Mouse (Mus musculus) naive thymus-derived CD4-positive, alpha-beta T cell, adult 2 months (primary cell): ENCODE measurements at regions not wholly inside any gene's neighbourhood (a gene's known extent, or its start where the extent isn't known, plus 50 kb on each side); places are given as distances from the start of the nearest gene placed in this dataset.
"Not testable (repeated sequence)": the region's sequence is repeated elsewhere in the genome, so short reads cannot be mapped to it uniquely, and the experiment has no call there.

Experiments used
- DNase-seq: peaks from one replicate; pipeline ENCODE4 v3.0.0-alpha.2; 2011; ENCODE audit warnings: low read depth

GRCm38 (mm10) chr12:19125541-19125940, 611.2 kb downstream of the 5730507C01Rik start:
- no peak for DNase-seq

GRCm38 (mm10) chr12:19175631-19176030, 661.3 kb downstream of the 5730507C01Rik start:
- DNase-seq: no peak

GRCm38 (mm10) chr12:19192396-19192795, 678.1 kb downstream of the 5730507C01Rik start:
- DNase-seq: no peak

GRCm38 (mm10) chr12:19193041-19193440, 678.7 kb downstream of the 5730507C01Rik start:
- not testable (repeated sequence) for DNase-seq

GRCm38 (mm10) chr12:19223996-19224395, 709.7 kb downstream of the 5730507C01Rik start:
- DNase-seq: not testable (repeated sequence)

GRCm38 (mm10) chr12:19246731-19247130, 707.6 kb upstream of the Gm21863 start:
- DNase-seq: not testable (repeated sequence)

- peak; percentile 10 for DNase-seq
Measured at GRCm38 (mm10) chr12:19288271-19288890, 665.9 kb upstream of the Gm21863 start.

- DNase-seq: not testable (repeated sequence)
Measured at GRCm38 (mm10) chr12:19289038-19289437, 665.3 kb upstream of the Gm21863 start.

- not testable (repeated sequence) for DNase-seq
Measured at GRCm38 (mm10) chr12:19292068-19292770, 662.1 kb upstream of the Gm21863 start.
